Mouse (Mus musculus) limb, embryonic 11.5 days (tissue): ENCODE results near the gene Rxra. TPM values are rescaled to one million over a fixed set of nuclear protein-coding genes. Genes with fewer than 3 reads are reported as not detected.

Experiments
- ATAC-seq: fragments of 200-750 bp; cut with Nextera tagmentation; 2 replicates; pipeline ENCODE4 v1.8.0; 2017; ENCODE audit warnings: low read depth; ENCODE audit not compliant: insufficient number of reproducible peaks, low FRiP score, low TSS enrichment
- DNase-seq: peaks from one replicate; pipeline ENCODE4 v3.0.0-alpha.2; 2015; ENCODE audit warnings: low spot score
- H3K27ac ChIP-seq: fragments of 300-500 bp; sonication (generic); replicated peaks from 2 replicates; pipeline ENCODE4 v1.5.1; 2014; ENCODE audit warnings: low read depth, mild to moderate bottlenecking, low read length
- H3K27me3 ChIP-seq: fragments of 300-500 bp; sonication (generic); 2 replicates; pipeline ENCODE4 v1.6.1; 2014; ENCODE audit warnings: mild to moderate bottlenecking, low read length, mixed read lengths; ENCODE audit not compliant: control insufficient read depth, insufficient read depth
- H3K36me3 ChIP-seq: fragments of 300-500 bp; sonication (generic); 2 replicates; pipeline ENCODE4 v1.6.1; 2014; ENCODE audit warnings: mild to moderate bottlenecking, low read length, moderate library complexity, mixed read lengths; ENCODE audit not compliant: control insufficient read depth, insufficient read depth
- H3K4me1 ChIP-seq: fragments of 300-500 bp; sonication (generic); 2 replicates; pipeline ENCODE4 v1.6.1; 2014; ENCODE audit warnings: low read length, mixed read lengths; ENCODE audit not compliant: control insufficient read depth, insufficient read depth
- H3K4me2 ChIP-seq: fragments of 300-500 bp; sonication (generic); 2 replicates; pipeline ENCODE4 v1.6.1; 2014; ENCODE audit warnings: low read depth, mild to moderate bottlenecking, moderate library complexity; ENCODE audit not compliant: severe bottlenecking
- H3K4me3 ChIP-seq: fragments of 300-500 bp; sonication (generic); 2 replicates; pipeline ENCODE4 v1.5.1; 2014; ENCODE audit warnings: low read depth, low read length
- H3K9ac ChIP-seq: fragments of 300-500 bp; sonication (generic); 2 replicates; pipeline ENCODE4 v1.6.1; 2014; ENCODE audit warnings: mild to moderate bottlenecking, low read length
- H3K9me3 ChIP-seq: fragments of 300-500 bp; sonication (generic); 2 replicates; pipeline ENCODE4 v1.6.1; 2016; ENCODE audit warnings: low read length; ENCODE audit not compliant: control insufficient read depth
- WGBS: fragments of 180-500 bp; shearing (Covaris S2); extraction: QIAGEN DNeasy Blood & Tissue Kit; methylation state at CpG from one replicate; pipeline ENCODE4 v1.1.7; 2014; 5-methylcytosine and 5-hydroxymethylcytosine counted together
- polyA plus RNA-seq: library from polyadenylated mRNA; unstranded; fragments of >200 nt; fragmentation: Nextera tagmentation; extraction: Ambion mirVana; gene quantifications from 2 replicates; pipeline ENCODE4 v1.2.1, GENCODE M21; 2014

The Rxra gene
- polyA plus RNA-seq, 1 experiment from 2014 or later: 8.7 TPM

DNA sequence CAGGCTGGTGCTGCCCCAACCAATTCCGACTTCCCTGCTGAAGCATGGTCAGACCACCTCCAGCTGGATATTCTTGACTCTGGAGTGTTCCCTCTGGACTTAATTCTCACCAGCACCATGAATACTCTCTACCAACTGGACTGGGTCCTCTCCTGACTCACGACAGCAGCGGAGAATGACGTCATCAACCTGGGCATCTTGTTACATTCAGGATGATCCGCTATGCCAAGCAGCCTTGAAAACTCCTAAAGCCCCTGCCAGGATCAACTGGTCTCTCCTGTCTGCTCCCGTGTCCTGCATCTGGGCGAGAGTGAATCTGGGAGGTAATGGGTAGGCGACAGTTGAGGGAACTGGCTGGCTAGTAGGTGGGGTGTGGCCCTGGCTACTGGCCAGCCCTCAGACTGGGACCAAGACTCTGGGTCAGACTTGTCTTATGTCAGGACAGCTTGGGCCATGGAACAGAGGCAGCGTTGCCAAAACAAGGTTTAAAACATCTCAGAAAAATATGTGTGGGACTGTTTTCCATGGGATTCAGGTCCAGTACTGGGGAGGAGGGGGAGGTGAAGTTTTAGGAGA is 103.1 kb downstream of the Rxra start:
- H3K4me3 ChIP-seq: no peak overlapping the region
- H3K27me3 ChIP-seq: no peaks in the 10 kb centered on the region
- ATAC-seq (no peak), DNase-seq (no peak)
- H3K4me2 ChIP-seq: no peak overlapping the region
- no peak overlapping the region for H3K9ac ChIP-seq
- H3K9me3 ChIP-seq: no peaks in the 10 kb centered on the region
- peaks cover 15% of the 10 kb centered on the region for H3K4me1 ChIP-seq
- H3K27ac ChIP-seq: no peak overlapping the region
- no peaks in the 10 kb centered on the region for H3K36me3 ChIP-seq
- 85% methylated on average over 9 of the region's 9 CpGs for WGBS

DNA sequence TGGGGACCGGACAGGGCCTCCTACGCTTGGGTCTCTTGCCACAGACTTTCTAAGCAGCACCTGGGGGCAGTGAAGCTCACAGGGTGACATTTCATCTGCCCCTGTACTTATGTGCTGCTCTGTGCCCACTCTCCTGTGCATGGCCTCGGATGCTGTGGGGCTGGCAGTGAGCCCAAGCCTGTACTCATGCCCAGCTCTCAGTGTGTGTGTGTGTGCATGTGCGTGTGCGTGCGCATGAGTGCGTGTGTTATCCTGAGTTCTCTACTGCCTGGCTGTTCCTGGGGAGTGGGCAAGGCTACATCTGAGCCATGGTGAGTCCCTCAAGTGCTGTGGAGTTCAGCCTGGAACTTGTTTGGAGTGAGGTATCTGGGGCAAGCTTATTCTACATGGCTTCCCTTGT is 103.9 kb downstream of the Rxra start:
- no peak overlapping the region for H3K27ac ChIP-seq
- H3K4me2 ChIP-seq: no peak overlapping the region
- no peak for ATAC-seq
- H3K9me3 ChIP-seq: no peaks in the 10 kb centered on the region
- WGBS: 94% methylated on average over 7 of the region's 7 CpGs
- peaks cover 8% of the 10 kb centered on the region for H3K4me1 ChIP-seq
- no peaks in the 10 kb centered on the region for H3K27me3 ChIP-seq
- H3K9ac ChIP-seq: no peak overlapping the region
- H3K4me3 ChIP-seq: no peak overlapping the region
- DNase-seq: no peak
- no peaks in the 10 kb centered on the region for H3K36me3 ChIP-seq

DNA sequence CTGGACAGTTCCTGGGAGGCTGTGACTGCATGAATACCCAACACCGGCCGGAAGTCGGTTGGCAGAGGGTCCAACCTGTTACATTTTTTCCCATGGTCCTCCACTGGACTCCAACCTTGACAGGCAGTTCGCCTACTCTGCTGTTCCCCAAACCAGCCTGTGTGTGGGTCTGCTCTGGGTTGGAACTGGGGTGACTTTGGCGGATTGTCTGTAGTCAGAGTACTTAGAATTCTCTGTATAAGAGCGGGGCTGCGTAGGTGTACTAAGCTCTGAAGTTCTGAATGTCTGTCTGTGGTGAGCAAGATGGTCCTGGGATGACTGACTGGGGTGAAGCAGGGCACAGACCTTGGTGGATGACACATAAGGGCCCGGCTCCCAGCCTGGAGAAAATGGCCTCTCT is 109.1 kb downstream of the Rxra start:
- no peak for ATAC-seq

DNA sequence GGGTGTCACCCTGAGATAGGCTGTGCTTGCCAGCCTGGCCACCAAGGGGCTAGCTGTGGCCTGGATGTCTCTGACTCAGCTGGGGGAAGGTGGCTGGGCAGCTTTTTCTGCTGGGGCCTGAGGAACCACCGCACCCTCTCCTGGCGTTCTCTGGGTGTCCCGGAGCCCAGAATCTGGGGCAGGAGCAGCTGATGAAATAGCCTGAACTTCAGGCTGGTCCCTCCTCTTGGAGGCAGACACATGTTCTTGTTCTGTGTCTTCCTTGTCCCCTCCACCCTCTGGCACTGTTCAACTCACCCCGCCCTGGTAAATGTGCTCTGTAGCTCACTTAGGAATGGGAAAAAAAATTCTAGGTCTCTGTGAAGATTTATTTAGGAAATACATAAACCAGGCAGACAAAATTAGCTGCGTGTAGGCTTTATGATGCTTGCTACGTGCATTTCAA is 109.8 kb downstream of the Rxra start:
- H3K27me3 ChIP-seq: no peaks in the 10 kb centered on the region
- 85% methylated on average over 6 of the region's 6 CpGs for WGBS
- H3K4me2 ChIP-seq: no peak overlapping the region
- no peaks in the 10 kb centered on the region for H3K36me3 ChIP-seq
- no peak overlapping the region for H3K9ac ChIP-seq
- no peaks in the 10 kb centered on the region for H3K4me1 ChIP-seq
- DNase-seq (no peak), ATAC-seq (no peak)
- H3K9me3 ChIP-seq: no peaks in the 10 kb centered on the region
- no peak overlapping the region for H3K4me3 ChIP-seq
- no peak overlapping the region for H3K27ac ChIP-seq

More for the DNA sequence above, 109.1 kb downstream of the Rxra start:
- no peak overlapping the region for H3K9ac ChIP-seq
- H3K4me2 ChIP-seq: no peak overlapping the region
- H3K27me3 ChIP-seq: no peaks in the 10 kb centered on the region
- DNase-seq: no peak
- WGBS: 90% methylated on average over 8 of the region's 8 CpGs
- H3K9me3 ChIP-seq: no peaks in the 10 kb centered on the region
- H3K36me3 ChIP-seq: no peaks in the 10 kb centered on the region
- H3K4me1 ChIP-seq: no peaks in the 10 kb centered on the region
- H3K4me3 ChIP-seq: no peak overlapping the region
- no peak overlapping the region for H3K27ac ChIP-seq

DNA sequence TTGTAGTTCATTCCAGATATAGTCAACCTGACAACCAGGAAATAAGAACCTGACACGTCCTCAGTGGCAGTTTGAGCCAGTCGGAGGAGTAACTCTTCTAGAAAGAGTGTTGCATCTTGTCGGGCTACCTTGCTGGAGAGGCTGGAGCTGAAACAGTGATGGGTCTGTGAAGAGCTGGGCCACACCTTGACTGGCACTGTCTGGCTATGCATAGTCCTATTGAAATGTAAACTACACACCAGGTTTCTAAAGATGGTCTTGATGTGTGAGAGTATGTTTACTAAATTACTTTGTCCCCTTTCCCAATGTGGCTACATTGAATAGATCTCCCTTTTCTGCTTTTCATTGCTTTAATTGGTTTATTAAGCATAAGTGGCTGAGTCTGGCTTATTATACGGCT is 115.3 kb downstream of the Rxra start:
- H3K4me3 ChIP-seq: no peak overlapping the region
- no peak overlapping the region for H3K4me2 ChIP-seq
- no peak overlapping the region for H3K9ac ChIP-seq
- no peaks in the 10 kb centered on the region for H3K9me3 ChIP-seq
- H3K27ac ChIP-seq: no peak overlapping the region
- no peak for DNase-seq
- H3K36me3 ChIP-seq: no peaks in the 10 kb centered on the region
- 88% methylated on average over 4 of the region's 4 CpGs for WGBS
- no peak for ATAC-seq
- H3K27me3 ChIP-seq: no peaks in the 10 kb centered on the region
- no peaks in the 10 kb centered on the region for H3K4me1 ChIP-seq

DNA sequence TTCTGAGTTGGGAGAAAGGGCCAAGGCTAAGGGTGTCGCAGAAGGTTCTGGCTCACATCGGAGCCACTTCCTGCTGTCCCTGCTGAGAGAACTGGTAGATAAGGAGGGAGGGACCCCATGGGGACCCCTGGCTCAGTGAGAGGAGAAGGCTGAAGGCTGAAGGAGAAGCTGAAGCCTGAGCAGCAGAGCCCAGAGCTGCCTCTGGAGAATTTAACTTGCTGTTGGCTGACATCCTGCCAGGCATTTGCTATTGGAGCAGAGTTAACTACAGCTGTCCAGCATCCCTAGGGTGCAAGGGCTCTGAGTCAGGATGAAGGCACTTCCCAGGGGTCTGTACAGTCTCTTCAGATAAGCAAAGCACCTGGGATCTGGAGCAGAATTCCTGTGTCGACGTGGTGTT is 122.8 kb downstream of the Rxra start:
- no peaks in the 10 kb centered on the region for H3K27me3 ChIP-seq
- H3K9ac ChIP-seq: no peak overlapping the region
- no peak for DNase-seq
- no peak overlapping the region for H3K27ac ChIP-seq
- H3K4me2 ChIP-seq: no peak overlapping the region
- WGBS: 78% methylated on average over 4 of the region's 4 CpGs
- 0 out of 2 replicates have a peak, but pooled peaks cover 2% of the 10 kb centered on the region for H3K9me3 ChIP-seq
- no peak for ATAC-seq
- no peaks in the 10 kb centered on the region for H3K36me3 ChIP-seq
- 0 out of 2 replicates have a peak, but pooled peaks cover 2% of the 10 kb centered on the region for H3K4me1 ChIP-seq
- H3K4me3 ChIP-seq: no peak overlapping the region

DNA sequence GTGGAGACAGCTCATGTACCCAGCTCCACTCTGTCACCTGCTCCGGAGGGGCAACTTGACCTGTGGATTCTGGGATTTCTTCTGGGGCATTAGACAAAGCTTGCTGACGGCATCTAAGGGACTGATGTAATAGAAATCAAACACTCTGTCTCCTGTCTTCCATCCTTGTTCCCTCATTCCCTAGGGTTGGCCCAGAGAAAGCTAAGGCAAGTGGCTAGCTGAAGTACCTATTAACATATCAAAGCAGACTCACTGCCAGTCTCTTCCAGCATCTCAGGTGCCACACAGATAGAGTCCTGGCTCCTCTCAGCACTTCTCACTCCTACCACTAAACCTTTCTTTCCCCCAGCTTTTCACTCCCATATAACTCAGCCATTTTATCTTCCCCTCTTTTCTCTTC is 124.8 kb downstream of the Rxra start:
- 0 out of 2 replicates have a peak, but pooled peaks cover 2% of the 10 kb centered on the region for H3K9me3 ChIP-seq
- H3K36me3 ChIP-seq: no peaks in the 10 kb centered on the region
- no peak for DNase-seq
- no peak overlapping the region for H3K9ac ChIP-seq
- no peak overlapping the region for H3K4me2 ChIP-seq
- no peak overlapping the region for H3K27ac ChIP-seq
- WGBS: 88% methylated on average over 2 of the region's 2 CpGs
- 0 out of 2 replicates have a peak, but pooled peaks cover 2% of the 10 kb centered on the region for H3K4me1 ChIP-seq
- no peak overlapping the region for H3K4me3 ChIP-seq
- ATAC-seq: no peak
- no peaks in the 10 kb centered on the region for H3K27me3 ChIP-seq

DNA sequence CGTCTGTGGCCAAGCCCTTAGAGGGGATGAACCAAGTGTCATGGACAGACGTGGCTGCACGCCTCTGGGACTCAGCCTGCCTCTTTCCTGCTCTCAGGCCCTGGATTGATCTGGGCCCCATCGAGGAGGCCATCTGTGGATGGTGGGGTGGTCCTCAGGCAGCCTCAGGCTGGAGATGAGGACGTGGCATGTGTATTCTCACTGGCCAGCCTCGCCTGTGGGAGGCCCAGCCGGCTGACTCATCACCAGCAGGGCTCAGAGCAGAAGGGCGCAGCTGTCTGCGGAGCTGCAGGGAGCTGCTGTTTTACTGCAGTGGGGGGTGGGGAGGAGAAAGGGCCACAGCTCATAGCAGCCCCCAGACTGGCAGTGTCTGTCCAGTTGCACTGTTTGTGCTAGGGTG is 126.3 kb downstream of the Rxra start:
- Histone ChIP-seq H3K36me3 (no peaks in the 10 kb centered on the region), H3K4me3 (no peak overlapping the region), H3K9ac (no peak overlapping the region), H3K27me3 (no peaks in the 10 kb centered on the region), H3K27ac (no peak overlapping the region), H3K4me2 (no peak overlapping the region), H3K4me1 (0 out of 2 replicates have a peak, but pooled peaks cover 2% of the 10 kb centered on the region), H3K9me3 (0 out of 2 replicates have a peak, but pooled peaks cover 2% of the 10 kb centered on the region)
- no peak for DNase-seq
- WGBS: 39% methylated on average over 9 of the region's 9 CpGs
- no peak for ATAC-seq

DNA sequence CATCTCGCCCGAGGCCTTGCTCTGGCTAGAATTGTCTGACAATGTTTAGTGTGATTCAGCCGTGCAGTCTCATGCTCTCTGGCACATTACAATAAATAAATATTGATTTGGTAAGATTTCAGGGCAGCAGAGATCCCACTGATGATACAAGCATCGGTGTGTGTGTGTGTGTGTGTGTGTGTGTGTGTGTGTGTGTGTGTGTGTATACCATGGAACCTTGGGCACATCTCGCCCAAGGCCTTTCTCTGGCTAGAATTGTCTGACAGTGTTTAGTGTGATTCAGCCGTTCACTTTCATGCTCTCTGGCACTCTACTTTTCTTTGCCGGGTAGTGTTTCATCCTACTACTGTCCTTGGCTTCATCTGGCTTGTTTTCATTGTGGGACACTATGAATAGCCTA is 130.5 kb downstream of the Rxra start:
- Histone ChIP-seq H3K4me1 (0 out of 2 replicates have a peak, but pooled peaks cover 2% of the 10 kb centered on the region), H3K27ac (no peak overlapping the region), H3K4me3 (no peak overlapping the region), H3K9me3 (no peaks in the 10 kb centered on the region), H3K36me3 (no peaks in the 10 kb centered on the region), H3K4me2 (no peak overlapping the region), H3K9ac (no peak overlapping the region), H3K27me3 (no peaks in the 10 kb centered on the region)
- ATAC-seq: no peak
- no peak for DNase-seq
- 90% methylated on average over 7 of the region's 7 CpGs for WGBS
